In genomic region chr10:122856040-122856764, GRCm38 (mm10) we compare ENCODE assay signal across 11 mouse cellular contexts.
A peak's percentile ranks its signal among the peaks of the same experiment; 100 is the strongest.
DNase-seq lines count a peak whose midpoint lies in the region; ATAC-seq and TF ChIP-seq lines count a peak whose summit lies in the region.
"Had no signal": no experiment of that assay in that cellular context is flagged by ENCODE, and none has a peak within 500 bp of the region (broad histone marks: within the 10 kb centered on the region; RNA-seq: fewer than 3 reads in every experiment).

No protein-coding gene starts in this region.

- TF ChIP-seq EP300 in stomach, postnatal 0 days (optimal IDR thresholded peaks at IDR 0.05), result no peak

- H3K4me1 ChIP-seq in embryonic facial prominence, embryonic 13.5 days, result peaks cover 26% of the 10 kb centered on the region
- H3K4me1 ChIP-seq in embryonic facial prominence, embryonic 10.5 days, result peaks cover 24% of the 10 kb centered on the region
- peaks cover 64% of the 10 kb centered on the region for H3K4me1 ChIP-seq in megakaryocyte, embryonic 14.5 days
- no peaks in the 10 kb centered on the region for H3K4me1 ChIP-seq in stomach, postnatal 0 days (replicated peaks; ENCODE audit: control insufficient read depth, insufficient read depth)

- no peaks in the 10 kb centered on the region for H3K27me3 ChIP-seq in embryonic facial prominence, embryonic 13.5 days
- no peaks in the 10 kb centered on the region for H3K27me3 ChIP-seq in embryonic facial prominence, embryonic 10.5 days (replicated peaks; ENCODE audit: low read depth, poor library complexity, severe bottlenecking)
- H3K27me3 ChIP-seq in megakaryocyte, embryonic 14.5 days (replicated peaks), result peaks cover 3% of the 10 kb centered on the region
- H3K27me3 ChIP-seq in stomach, postnatal 0 days (ENCODE audit: control insufficient read depth, insufficient read depth, low read length), result no peaks in the 10 kb centered on the region
- H3K27me3 ChIP-seq: neural tube, embryonic 12.5 days had no signal

- TF ChIP-seq CTCF in stomach, postnatal 0 days (IDR thresholded peaks at IDR 0.05; ENCODE audit: low read depth), result no peak

- no peak for ATAC-seq in embryonic facial prominence, embryonic 13.5 days (ENCODE audit: insufficient number of reproducible peaks, insufficient read depth, low FRiP score, low TSS enrichment, low read depth)
- ATAC-seq in megakaryocyte, adult 5-6 weeks (ENCODE audit: poor library complexity, severe bottlenecking), result no peak
- ATAC-seq in stomach, postnatal 0 days (ENCODE audit: low FRiP score, low TSS enrichment), result no peak

- no peaks in the 10 kb centered on the region for H3K36me3 ChIP-seq in embryonic facial prominence, embryonic 13.5 days
- H3K36me3 ChIP-seq in embryonic facial prominence, embryonic 10.5 days (replicated peaks), result no peaks in the 10 kb centered on the region
- H3K36me3 ChIP-seq in megakaryocyte, embryonic 14.5 days (replicated peaks; ENCODE audit: low read length), result peaks cover 2% of the 10 kb centered on the region
- H3K36me3 ChIP-seq in stomach, postnatal 0 days (ENCODE audit: control insufficient read depth, insufficient read depth, low read length), result no peaks in the 10 kb centered on the region
- H3K36me3 ChIP-seq: neural tube, embryonic 12.5 days had no signal

- H3K9ac ChIP-seq in embryonic facial prominence, embryonic 13.5 days, result 0 out of 2 replicates have a peak overlapping the region, but pooled peaks have one; percentile 17
- H3K9ac ChIP-seq in stomach, postnatal 0 days (ENCODE audit: low read length), result no peak overlapping the region; the same call in 1 of the 2 replicates
- H3K9ac ChIP-seq: neural tube, embryonic 12.5 days had no signal

- peak overlapping the region; percentile 69 for H3K27ac ChIP-seq in embryonic facial prominence, embryonic 13.5 days
- H3K27ac ChIP-seq in embryonic facial prominence, embryonic 10.5 days (replicated peaks), result no peak overlapping the region
- H3K27ac ChIP-seq in stomach, postnatal 0 days (replicated peaks), result peak overlapping the region; percentile 31; the same call in 1 of the 2 replicates
- H3K27ac ChIP-seq: neural tube, embryonic 12.5 days had no signal

- 60% methylated on average over 17 of the region's 17 CpGs for WGBS in embryonic facial prominence, embryonic 13.5 days
- WGBS in embryonic facial prominence, embryonic 10.5 days, result 81% methylated on average over 17 of the region's 17 CpGs
- WGBS in stomach, postnatal 0 days, result 58% methylated on average over 17 of the region's 17 CpGs

- H3K4me2 ChIP-seq in embryonic facial prominence, embryonic 13.5 days, result no peak overlapping the region
- no peak overlapping the region for H3K4me2 ChIP-seq in stomach, postnatal 0 days (replicated peaks; ENCODE audit: low read depth)
- H3K4me2 ChIP-seq: neural tube, embryonic 12.5 days had no signal

- no peak for DNase-seq in embryonic facial prominence, embryonic 10.5 days (ENCODE audit: low spot score)
- peak; percentile 23 to 39 for DNase-seq in kidney, adult 8-10 months
- no peak for DNase-seq in stomach, postnatal 0 days (ENCODE audit: low spot score)
- no peak for DNase-seq in layer of hippocampus, postnatal 14 days (ENCODE audit: low spot score in 2 of 2)
- DNase-seq in adrenal gland, adult 18-20 months (ENCODE audit: low spot score in 2 of 2), result no peak
- DNase-seq: cerebellum, adult 11 months; lung, postnatal 36 days had no signal

- no peaks in the 10 kb centered on the region for H3K9me3 ChIP-seq in embryonic facial prominence, embryonic 13.5 days
- no peaks in the 10 kb centered on the region for H3K9me3 ChIP-seq in embryonic facial prominence, embryonic 10.5 days
- no peaks in the 10 kb centered on the region for H3K9me3 ChIP-seq in megakaryocyte, embryonic 14.5 days
- no peaks in the 10 kb centered on the region for H3K9me3 ChIP-seq in stomach, postnatal 0 days (ENCODE audit: control insufficient read depth, low read length)
- H3K9me3 ChIP-seq: neural tube, embryonic 12.5 days had no signal

- no peak overlapping the region for H3K4me3 ChIP-seq in embryonic facial prominence, embryonic 13.5 days
- no peak overlapping the region for H3K4me3 ChIP-seq in embryonic facial prominence, embryonic 10.5 days
- H3K4me3 ChIP-seq in megakaryocyte, embryonic 14.5 days (replicated peaks), result peak overlapping the region; percentile 8
- H3K4me3 ChIP-seq in stomach, postnatal 0 days (ENCODE audit: low read depth, low read length), result no peak overlapping the region
- H3K4me3 ChIP-seq: neural tube, embryonic 12.5 days had no signal

Comparison
In these comparisons a context has a peak if more than half of its experiments do, and no peak if none do; other contexts are left out.
1. DNase-seq: peak in kidney, adult 8-10 months (2 of 2); none in embryonic facial prominence, embryonic 10.5 days (single experiment), stomach, postnatal 0 days (single experiment), layer of hippocampus, postnatal 14 days (0 of 2) and adrenal gland, adult 18-20 months (0 of 2).